Mouse (Mus musculus) myocyte (in vitro differentiated cells): Measurements from ENCODE around the gene Acnat1. TPM values are rescaled to one million over a fixed set of nuclear protein-coding genes. Genes with fewer than 3 reads are reported as not detected.
"Not testable (repeated sequence)": the region's sequence is repeated elsewhere in the genome, so short reads cannot be mapped to it uniquely, and the experiment has no call there.

ENCODE experiments used
- H3K27me3 ChIP-seq: one replicate; pipeline ENCODE4 v1.6.1; 2011; ENCODE audit not compliant: control insufficient read depth, insufficient read depth, insufficient read length
- H3K36me3 ChIP-seq: one replicate; pipeline ENCODE4 v1.6.1; 2011; ENCODE audit not compliant: control insufficient read depth, insufficient read depth
- H3K4me2 ChIP-seq: one replicate; pipeline ENCODE4 v1.6.1; 2011; ENCODE audit warnings: low read depth, control low read depth
- H3K4me3 ChIP-seq: one replicate; pipeline ENCODE4 v1.5.1; 2011; ENCODE audit warnings: mild to moderate bottlenecking, control low read depth, moderate library complexity
- H3K79me2 ChIP-seq: one replicate; pipeline ENCODE4 v1.6.1; 2011; ENCODE audit not compliant: control insufficient read depth, insufficient read depth
- H3ac ChIP-seq: one replicate; pipeline ENCODE4 v1.6.1; 2011; ENCODE audit not compliant: control insufficient read depth, insufficient read length
- CEBPB ChIP-seq: IDR thresholded peaks from 2 replicates; pipeline ENCODE4 v1.6.1; 2011; ENCODE audit warnings: mild to moderate bottlenecking, moderate library complexity; ENCODE audit not compliant: poor library complexity, insufficient read depth, severe bottlenecking
- E2F4 ChIP-seq: IDR thresholded peaks from one replicate; pipeline ENCODE4 v1.6.1; 2011; ENCODE audit warnings: mild to moderate bottlenecking, control low read depth, moderate library complexity; ENCODE audit not compliant: insufficient read depth
- MAX ChIP-seq: IDR thresholded peaks from one replicate; pipeline ENCODE4 v1.6.1; 2011; ENCODE audit warnings: low read depth, mild to moderate bottlenecking, control low read depth
- MYOD1 ChIP-seq, 3 experiments: IDR thresholded peaks; one replicate each; pipeline ENCODE4 v1.6.1; 2011; ENCODE audit warnings: control low read depth in 2 of 3, low read depth in 2 of 3, mild to moderate bottlenecking in 2 of 3, moderate library complexity in 1 of 3; ENCODE audit not compliant: insufficient read length in 2 of 3, control insufficient read depth in 1 of 3
- MYOG ChIP-seq, 3 experiments: IDR thresholded peaks; one replicate each; pipeline ENCODE4 v1.6.1; 2011; ENCODE audit warnings: control low read depth in 2 of 3, low read depth in 2 of 3, mild to moderate bottlenecking in 2 of 3; ENCODE audit not compliant: insufficient read length in 2 of 3, control insufficient read depth in 1 of 3, insufficient read depth in 1 of 3
- POLR2A ChIP-seq: IDR thresholded peaks from one replicate; pipeline ENCODE4 v1.6.1; 2011; ENCODE audit warnings: low read depth, mild to moderate bottlenecking, control low read depth, moderate library complexity; ENCODE audit not compliant: insufficient read length
- POLR2AphosphoS2 ChIP-seq: IDR thresholded peaks from one replicate; pipeline ENCODE4 v1.6.1; 2011; ENCODE audit warnings: low read depth, control low read depth; ENCODE audit not compliant: insufficient read length
- REST ChIP-seq: IDR thresholded peaks from one replicate; pipeline ENCODE4 v1.6.1; 2011; ENCODE audit warnings: mild to moderate bottlenecking, control low read depth, moderate library complexity; ENCODE audit not compliant: insufficient read depth, insufficient read length
- SRF ChIP-seq: IDR thresholded peaks from one replicate; pipeline ENCODE4 v1.6.1; 2011; ENCODE audit warnings: low read depth; ENCODE audit not compliant: control insufficient read depth, insufficient read length
- TCF12 ChIP-seq: IDR thresholded peaks from one replicate; pipeline ENCODE4 v1.6.1; 2011; ENCODE audit warnings: mild to moderate bottlenecking, control low read depth; ENCODE audit not compliant: poor library complexity, insufficient read depth, severe bottlenecking
- TCF3 ChIP-seq: IDR thresholded peaks from one replicate; pipeline ENCODE4 v1.6.1; 2011; ENCODE audit warnings: low read depth, control low read depth; ENCODE audit not compliant: insufficient read length
- USF1 ChIP-seq: IDR thresholded peaks from one replicate; pipeline ENCODE4 v1.6.1; 2011; ENCODE audit warnings: low read depth, mild to moderate bottlenecking, control low read depth, moderate library complexity
- polyA plus RNA-seq: library from polyadenylated mRNA; unstranded; fragments of >200 nt; fragmentation: generic; extraction: Trizol; gene quantifications from one replicate; pipeline ENCODE4 v1.2.1, GENCODE M21; 2012; ENCODE audit warnings: missing spikeins

The Acnat1 gene
- polyA plus RNA-seq, 1 experiment: not detected

GRCm38 (mm10) chr4:49474583-49474982, 871 bp upstream of the Acnat1 start:
- H3K27me3 ChIP-seq: no peaks in the 10 kb centered on the region
- TF ChIP-seq E2F4 (no peak), CEBPB (no peak), TCF12 (no peak)
- no peak overlapping the region for H3K4me3 ChIP-seq
- no peaks in the 10 kb centered on the region for H3K79me2 ChIP-seq
- H3K4me2 ChIP-seq: no peak overlapping the region
- no peak overlapping the region for H3ac ChIP-seq
- H3K36me3 ChIP-seq: no peaks in the 10 kb centered on the region

GRCm38 (mm10) chr4:49469435-49470151, 4.1 kb downstream of the Acnat1 start:
- no peak overlapping the region for H3K4me2 ChIP-seq
- H3ac ChIP-seq: no peak overlapping the region
- no peaks in the 10 kb centered on the region for H3K27me3 ChIP-seq
- H3K4me3 ChIP-seq: no peak overlapping the region
- TF ChIP-seq POLR2AphosphoS2 (no peak), MAX (no peak), MYOG (IDR thresholded peaks at IDR 0.05; ENCODE audit: control insufficient read depth in 1 of 3, insufficient read depth in 1 of 3, insufficient read length in 2 of 3, low read depth in 2 of 3) (no peak), POLR2A (no peak), TCF12 (no peak)
- no peaks in the 10 kb centered on the region for H3K79me2 ChIP-seq
- H3K36me3 ChIP-seq: no peaks in the 10 kb centered on the region

GRCm38 (mm10) chr4:49467360-49467759, 6.4 kb downstream of the Acnat1 start:
- TF ChIP-seq MYOD1 (IDR thresholded peaks at IDR 0.05; ENCODE audit: control insufficient read depth in 1 of 3, insufficient read length in 2 of 3, low read depth in 2 of 3): no peak
- no peak for TF ChIP-seq CEBPB
- no peak for TF ChIP-seq MYOG (IDR thresholded peaks at IDR 0.05; ENCODE audit: control insufficient read depth in 1 of 3, insufficient read depth in 1 of 3, insufficient read length in 2 of 3, low read depth in 2 of 3)
- no peak for TF ChIP-seq POLR2A
- no peak for TF ChIP-seq MAX
- TF ChIP-seq E2F4: no peak
- TF ChIP-seq TCF12: no peak
- TF ChIP-seq SRF: no peak
- TF ChIP-seq POLR2AphosphoS2: no peak
- no peak for TF ChIP-seq USF1
- no peak for TF ChIP-seq REST
- TF ChIP-seq TCF3: no peak
- Histone ChIP-seq H3K36me3 (no peaks in the 10 kb centered on the region), H3ac (no peak overlapping the region), H3K4me3 (no peak overlapping the region), H3K27me3 (no peaks in the 10 kb centered on the region), H3K79me2 (no peaks in the 10 kb centered on the region), H3K4me2 (no peak overlapping the region)

GRCm38 (mm10) chr4:49456171-49456570, 17.5 kb downstream of the Acnat1 start:
- no peak for TF ChIP-seq REST
- no peak for TF ChIP-seq CEBPB
- TF ChIP-seq TCF12: no peak
- TF ChIP-seq SRF: no peak
- no peak for TF ChIP-seq MYOD1 (IDR thresholded peaks at IDR 0.05; ENCODE audit: control insufficient read depth in 1 of 3, insufficient read length in 2 of 3, low read depth in 2 of 3)
- no peak for TF ChIP-seq POLR2AphosphoS2
- TF ChIP-seq POLR2A: no peak
- no peak for TF ChIP-seq E2F4
- TF ChIP-seq TCF3: no peak
- TF ChIP-seq MYOG (IDR thresholded peaks at IDR 0.05; ENCODE audit: control insufficient read depth in 1 of 3, insufficient read depth in 1 of 3, insufficient read length in 2 of 3, low read depth in 2 of 3): no peak
- TF ChIP-seq MAX: no peak
- TF ChIP-seq USF1: no peak
- Histone ChIP-seq H3ac (no peak overlapping the region), H3K4me2 (no peak overlapping the region), H3K4me3 (no peak overlapping the region), H3K27me3 (no peaks in the 10 kb centered on the region), H3K36me3 (no peaks in the 10 kb centered on the region), H3K79me2 (no peaks in the 10 kb centered on the region)

GRCm38 (mm10) chr4:49451848-49452551, 21.7 kb downstream of the Acnat1 start:
- Histone ChIP-seq H3K36me3 (no peaks in the 10 kb centered on the region), H3K4me3 (no peak overlapping the region), H3K79me2 (no peaks in the 10 kb centered on the region), H3ac (no peak overlapping the region), H3K4me2 (no peak overlapping the region), H3K27me3 (no peaks in the 10 kb centered on the region)
- TF ChIP-seq TCF3 (no peak), CEBPB (no peak)

GRCm38 (mm10) chr4:49451133-49451847, 22.4 kb downstream of the Acnat1 start:
- H3K36me3 ChIP-seq, H3K79me2 ChIP-seq, H3K27me3 ChIP-seq, H3K4me2 ChIP-seq, H3K4me3 ChIP-seq, H3ac ChIP-seq: not testable (repeated sequence)

GRCm38 (mm10) chr4:49436968-49437367, 36.7 kb downstream of the Acnat1 start:
- not testable (repeated sequence) for H3K79me2 ChIP-seq, H3ac ChIP-seq, H3K27me3 ChIP-seq, H3K4me2 ChIP-seq, H3K36me3 ChIP-seq, H3K4me3 ChIP-seq

- H3K4me3 ChIP-seq, H3K36me3 ChIP-seq, H3K27me3 ChIP-seq, H3K4me2 ChIP-seq, H3ac ChIP-seq, H3K79me2 ChIP-seq: not testable (repeated sequence)
Measured at GRCm38 (mm10) chr4:49410151-49410550, 63.6 kb downstream of the Acnat1 start.
